Mouse (Mus musculus): ENCODE data around the gene Anxa1. TPM values are rescaled to one million over a fixed set of nuclear protein-coding genes. Genes with fewer than 3 reads are reported as not detected.

The Anxa1 gene
- polyA plus RNA-seq, 1 experiment from 2014 or later = 6.8 TPM

DNA sequence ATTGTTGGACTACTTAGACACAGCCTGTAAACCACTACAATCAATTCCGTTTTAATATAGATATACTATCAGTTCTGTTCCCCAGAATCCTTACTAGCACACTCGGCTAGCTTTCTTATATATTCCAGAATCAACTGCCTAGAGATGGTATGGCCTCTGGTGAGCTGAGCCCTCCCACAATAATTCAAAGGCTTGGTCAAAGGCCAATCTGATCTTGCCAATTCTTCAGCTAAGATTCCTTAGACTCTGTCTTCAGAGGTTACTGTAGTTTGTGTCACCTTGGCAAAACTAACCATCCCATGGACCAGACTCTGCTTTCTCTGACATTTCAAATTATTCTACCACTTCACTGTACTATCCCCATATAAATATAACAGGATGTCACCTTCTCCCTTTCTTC lies 25.4 kb downstream of the Anxa1 start:
- WGBS = 82% methylated on average over 2 of the region's 2 CpGs
- no peak overlapping the region for H3K27ac ChIP-seq (replicated peaks; ENCODE audit: low read depth, low read length)
- no peak for DNase-seq (ENCODE audit: low spot score)
- no peak overlapping the region for H3K9ac ChIP-seq (ENCODE audit: low read length)
- no peaks in the 10 kb centered on the region for H3K4me1 ChIP-seq (ENCODE audit: control insufficient read depth, insufficient read depth, low read length)
- no peak for ATAC-seq (ENCODE audit: insufficient number of reproducible peaks, low FRiP score, low TSS enrichment, low read depth)
- H3K27me3 ChIP-seq (ENCODE audit: control insufficient read depth, insufficient read depth, low read length) = no peaks in the 10 kb centered on the region
- H3K9me3 ChIP-seq (ENCODE audit: control insufficient read depth, low read length) = no peaks in the 10 kb centered on the region
- no peaks in the 10 kb centered on the region for H3K36me3 ChIP-seq (ENCODE audit: control insufficient read depth, insufficient read depth, low read length)
- no peak overlapping the region for H3K4me2 ChIP-seq (ENCODE audit: low read depth, severe bottlenecking)
- no peak overlapping the region for H3K4me3 ChIP-seq (ENCODE audit: low read depth, low read length)

DNA sequence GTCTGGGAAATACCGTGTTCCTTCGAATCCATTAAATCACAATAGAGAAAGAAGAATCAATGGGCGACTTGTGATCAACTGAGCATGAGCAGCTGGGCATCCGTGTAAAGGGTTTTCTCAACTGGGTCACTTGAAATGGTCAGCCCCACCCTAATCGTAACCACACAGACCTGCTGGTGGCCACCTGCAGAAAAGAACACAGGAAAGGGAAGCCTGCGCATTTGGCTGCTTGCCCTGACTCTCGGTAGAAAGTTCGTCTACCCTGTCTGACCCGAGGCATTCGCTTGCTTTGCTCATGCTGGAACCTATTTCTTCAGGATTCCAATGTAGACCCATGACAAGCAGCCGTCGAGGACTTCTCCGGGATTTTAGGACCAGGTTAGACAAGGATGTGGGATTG lies 25.8 kb downstream of the Anxa1 start:
- Histone ChIP-seq H3K36me3 (ENCODE audit: control insufficient read depth, insufficient read depth, low read length) (no peaks in the 10 kb centered on the region), H3K4me1 (ENCODE audit: control insufficient read depth, insufficient read depth, low read length) (no peaks in the 10 kb centered on the region), H3K27ac (replicated peaks; ENCODE audit: low read depth, low read length) (no peak overlapping the region), H3K27me3 (ENCODE audit: control insufficient read depth, insufficient read depth, low read length) (no peaks in the 10 kb centered on the region), H3K9ac (ENCODE audit: low read length) (no peak overlapping the region), H3K4me3 (ENCODE audit: low read depth, low read length) (no peak overlapping the region), H3K4me2 (ENCODE audit: low read depth, severe bottlenecking) (no peak overlapping the region), H3K9me3 (ENCODE audit: control insufficient read depth, low read length) (no peaks in the 10 kb centered on the region)
- WGBS = 89% methylated on average over 13 of the region's 13 CpGs
- ATAC-seq (ENCODE audit: insufficient number of reproducible peaks, low FRiP score, low TSS enrichment, low read depth) (no peak), DNase-seq (ENCODE audit: low spot score) (no peak)

DNA sequence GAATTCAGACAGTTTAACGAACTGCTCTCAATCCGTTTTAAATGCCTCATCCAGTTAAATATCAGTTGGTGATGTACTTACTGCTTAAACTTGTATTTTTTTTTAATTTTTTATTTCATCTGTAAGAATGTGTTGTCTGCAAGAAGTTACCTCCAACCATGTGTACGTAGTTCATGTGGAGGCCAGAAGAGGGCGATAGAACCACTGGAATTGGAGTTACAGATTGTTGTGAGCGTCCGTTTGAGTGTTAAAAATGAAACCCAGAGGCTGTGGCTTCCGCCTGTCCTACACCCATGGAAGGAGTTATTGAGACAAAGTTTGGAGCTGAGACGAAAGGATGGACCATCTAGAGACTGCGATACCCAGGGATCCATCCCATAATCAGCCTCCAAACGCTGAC lies 27.5 kb downstream of the Anxa1 start:
- H3K4me1 ChIP-seq (ENCODE audit: control insufficient read depth, insufficient read depth, low read length) = no peaks in the 10 kb centered on the region
- no peak overlapping the region for H3K27ac ChIP-seq (replicated peaks; ENCODE audit: low read depth, low read length)
- no peak for ATAC-seq (ENCODE audit: insufficient number of reproducible peaks, low FRiP score, low TSS enrichment, low read depth)
- 67% methylated on average over 10 of the region's 10 CpGs for WGBS
- H3K9me3 ChIP-seq (ENCODE audit: control insufficient read depth, low read length) = no peaks in the 10 kb centered on the region
- peak; percentile 42 for DNase-seq (ENCODE audit: low spot score)
- H3K9ac ChIP-seq (ENCODE audit: low read length) = no peak overlapping the region
- no peaks in the 10 kb centered on the region for H3K36me3 ChIP-seq (ENCODE audit: control insufficient read depth, insufficient read depth, low read length)
- H3K4me2 ChIP-seq (ENCODE audit: low read depth, severe bottlenecking) = no peak overlapping the region
- H3K4me3 ChIP-seq (ENCODE audit: low read depth, low read length) = no peak overlapping the region
- H3K27me3 ChIP-seq (ENCODE audit: control insufficient read depth, insufficient read depth, low read length) = no peaks in the 10 kb centered on the region

DNA sequence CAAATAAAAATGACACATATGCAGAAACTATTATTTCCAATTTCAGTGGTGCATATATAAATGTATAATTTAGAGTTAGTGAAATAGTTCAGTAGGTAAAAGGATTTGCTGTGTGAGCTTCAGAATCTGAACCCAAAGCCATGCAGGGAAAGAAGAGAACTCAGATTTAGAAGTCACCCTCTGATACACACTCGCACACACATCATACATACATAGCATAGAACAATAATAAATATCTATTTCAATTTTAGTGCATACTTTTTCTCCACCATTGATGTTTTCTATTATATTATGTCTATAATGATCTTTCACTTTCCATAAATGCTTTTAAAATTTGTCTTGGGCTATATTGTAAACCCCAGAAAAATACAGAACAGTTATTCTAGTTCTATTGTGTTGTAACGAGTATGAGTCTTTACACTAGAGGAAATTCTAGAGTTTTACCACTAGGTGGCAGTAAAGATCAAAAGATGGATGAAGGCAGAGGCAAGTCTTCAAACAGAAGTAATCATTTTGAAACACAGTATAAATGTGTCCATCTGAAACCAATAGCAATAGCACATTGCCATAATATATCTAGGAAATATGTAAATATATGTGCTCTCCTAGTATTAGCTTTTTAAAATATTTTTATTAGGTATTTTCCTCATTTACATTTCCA lies 28.7 kb downstream of the Anxa1 start:
- peak; percentile 60; the same call in 1 of the 2 replicates for ATAC-seq (ENCODE audit: insufficient number of reproducible peaks, low FRiP score, low TSS enrichment, low read depth)
- WGBS = 50% methylated on average over 2 of the region's 2 CpGs
- H3K4me3 ChIP-seq (ENCODE audit: low read depth, low read length) = no peak overlapping the region

DNA sequence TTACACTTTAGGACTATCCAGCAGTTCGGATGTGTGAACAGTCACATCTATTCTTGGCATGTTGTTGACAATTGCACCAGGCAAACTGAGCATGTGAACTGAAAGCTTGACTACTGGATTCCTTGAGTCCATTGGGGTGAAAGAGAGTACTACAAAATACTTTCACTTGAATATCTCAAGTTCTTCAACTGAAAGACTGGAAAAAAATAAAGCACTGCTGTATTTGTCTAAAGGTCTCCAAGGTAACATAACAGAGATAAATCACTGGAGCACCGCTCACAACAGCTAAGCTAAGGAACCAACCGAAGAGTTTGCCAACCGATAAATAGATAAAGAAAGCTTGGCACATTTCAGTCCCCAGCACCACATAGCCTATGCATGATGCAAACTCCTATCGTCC lies 32.1 kb downstream of the Anxa1 start:
- DNase-seq (ENCODE audit: low spot score) (no peak), ATAC-seq (ENCODE audit: insufficient number of reproducible peaks, low FRiP score, low TSS enrichment, low read depth) (no peak)
- Histone ChIP-seq H3K4me1 (ENCODE audit: control insufficient read depth, insufficient read depth, low read length) (no peaks in the 10 kb centered on the region), H3K4me3 (ENCODE audit: low read depth, low read length) (no peak overlapping the region), H3K36me3 (ENCODE audit: control insufficient read depth, insufficient read depth, low read length) (no peaks in the 10 kb centered on the region), H3K27ac (replicated peaks; ENCODE audit: low read depth, low read length) (no peak overlapping the region), H3K27me3 (ENCODE audit: control insufficient read depth, insufficient read depth, low read length) (no peaks in the 10 kb centered on the region), H3K9me3 (ENCODE audit: control insufficient read depth, low read length) (no peaks in the 10 kb centered on the region), H3K4me2 (ENCODE audit: low read depth, severe bottlenecking) (no peak overlapping the region), H3K9ac (ENCODE audit: low read length) (no peak overlapping the region)
- WGBS = 86% methylated on average over 5 of the region's 5 CpGs

More for the DNA sequence above, 28.7 kb downstream of the Anxa1 start:
- DNase-seq (ENCODE audit: low spot score) = no peak
- Histone ChIP-seq H3K27me3 (ENCODE audit: control insufficient read depth, insufficient read depth, low read length) (no peaks in the 10 kb centered on the region), H3K36me3 (ENCODE audit: control insufficient read depth, insufficient read depth, low read length) (no peaks in the 10 kb centered on the region), H3K9ac (ENCODE audit: low read length) (no peak overlapping the region), H3K27ac (replicated peaks; ENCODE audit: low read depth, low read length) (no peak overlapping the region), H3K9me3 (ENCODE audit: control insufficient read depth, low read length) (no peaks in the 10 kb centered on the region), H3K4me2 (ENCODE audit: low read depth, severe bottlenecking) (no peak overlapping the region), H3K4me1 (ENCODE audit: control insufficient read depth, insufficient read depth, low read length) (no peaks in the 10 kb centered on the region)

DNA sequence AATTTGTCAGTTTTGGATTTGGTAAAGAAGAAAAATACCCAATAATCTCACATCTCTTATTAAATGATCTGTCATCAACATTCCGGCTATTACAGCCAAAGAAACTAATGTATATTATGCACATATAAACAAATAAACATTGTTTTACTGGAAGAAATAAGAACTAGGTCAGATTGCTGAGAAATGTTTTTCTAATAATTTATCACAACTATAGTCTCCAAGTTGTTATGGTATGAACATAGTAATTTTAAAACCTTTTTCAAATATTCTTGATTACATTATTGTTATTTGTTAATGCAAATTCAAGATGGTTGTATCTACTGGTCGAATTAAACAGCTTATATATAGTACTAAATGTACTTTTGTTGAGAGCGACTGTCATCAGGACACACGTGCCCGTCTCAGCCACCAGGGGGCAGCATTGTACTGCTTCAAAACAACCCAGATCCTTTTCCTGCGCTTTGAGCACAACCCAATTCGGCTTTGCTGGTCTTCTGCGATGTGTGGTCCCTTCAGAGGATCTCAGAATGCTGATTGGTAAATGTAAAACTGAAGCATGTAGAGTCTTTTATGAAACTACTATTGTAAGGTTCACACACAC lies 45.3 kb downstream of the Anxa1 start:
- Histone ChIP-seq H3K9me3 (ENCODE audit: control insufficient read depth, low read length) (no peaks in the 10 kb centered on the region), H3K9ac (ENCODE audit: low read length) (no peak overlapping the region), H3K4me1 (ENCODE audit: control insufficient read depth, insufficient read depth, low read length) (no peaks in the 10 kb centered on the region), H3K36me3 (ENCODE audit: control insufficient read depth, insufficient read depth, low read length) (no peaks in the 10 kb centered on the region), H3K4me2 (ENCODE audit: low read depth, severe bottlenecking) (no peak overlapping the region), H3K4me3 (ENCODE audit: low read depth, low read length) (no peak overlapping the region), H3K27me3 (ENCODE audit: control insufficient read depth, insufficient read depth, low read length) (no peaks in the 10 kb centered on the region), H3K27ac (replicated peaks; ENCODE audit: low read depth, low read length) (no peak overlapping the region)
- ATAC-seq (ENCODE audit: insufficient number of reproducible peaks, low FRiP score, low TSS enrichment, low read depth) = no peak
- WGBS = 15% methylated on average over 8 of the region's 8 CpGs
- peak; percentile 85 for DNase-seq (ENCODE audit: low spot score)

DNA sequence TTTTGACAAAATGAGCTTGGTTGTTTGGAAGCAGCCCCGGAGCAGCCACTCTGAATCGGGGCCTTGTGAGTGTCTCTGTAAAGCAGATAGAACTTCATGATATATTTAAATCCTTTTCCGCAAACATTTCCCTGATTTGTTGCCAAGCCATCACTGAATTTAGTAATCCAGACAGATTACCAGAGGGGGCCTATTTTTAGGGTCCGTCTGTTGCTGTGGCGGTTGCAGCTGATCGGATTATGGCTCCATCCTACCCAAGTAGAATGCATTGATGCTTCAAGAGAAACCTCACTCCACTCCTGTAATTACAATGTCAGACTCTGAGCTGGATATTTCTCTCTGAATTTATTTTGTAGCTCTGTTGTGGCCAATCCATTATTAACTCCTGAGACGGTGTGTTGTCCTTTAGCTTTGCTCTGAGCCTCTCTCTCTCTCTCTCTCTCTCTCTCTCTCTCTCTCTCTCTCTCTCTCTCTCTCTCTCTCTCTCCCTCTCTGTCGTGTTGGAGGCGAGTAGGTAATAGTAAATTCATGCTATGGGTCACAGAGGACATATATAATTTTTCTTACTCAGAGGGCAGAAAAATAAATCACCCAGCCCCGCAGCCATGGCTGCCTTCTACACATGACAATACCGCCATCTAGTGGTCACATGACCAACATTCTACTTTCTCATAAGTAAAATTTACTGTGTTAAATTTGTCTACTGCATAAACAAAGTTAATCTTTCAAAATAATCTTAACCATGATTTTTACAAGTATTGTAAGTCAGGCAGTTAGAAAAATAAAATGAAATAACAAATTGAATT lies 46.0 kb downstream of the Anxa1 start:
- Histone ChIP-seq H3K27ac (replicated peaks; ENCODE audit: low read depth, low read length) (no peak overlapping the region), H3K4me1 (ENCODE audit: control insufficient read depth, insufficient read depth, low read length) (no peaks in the 10 kb centered on the region), H3K4me2 (ENCODE audit: low read depth, severe bottlenecking) (no peak overlapping the region), H3K9ac (ENCODE audit: low read length) (no peak overlapping the region), H3K27me3 (ENCODE audit: control insufficient read depth, insufficient read depth, low read length) (no peaks in the 10 kb centered on the region), H3K36me3 (ENCODE audit: control insufficient read depth, insufficient read depth, low read length) (no peaks in the 10 kb centered on the region), H3K9me3 (ENCODE audit: control insufficient read depth, low read length) (no peaks in the 10 kb centered on the region), H3K4me3 (ENCODE audit: low read depth, low read length) (no peak overlapping the region)
- WGBS = 57% methylated on average over 11 of the region's 11 CpGs
- peak; percentile 79; the same call in 1 of the 2 replicates for ATAC-seq (ENCODE audit: insufficient number of reproducible peaks, low FRiP score, low TSS enrichment, low read depth)
- DNase-seq (ENCODE audit: low spot score) = peak; percentile 63

DNA sequence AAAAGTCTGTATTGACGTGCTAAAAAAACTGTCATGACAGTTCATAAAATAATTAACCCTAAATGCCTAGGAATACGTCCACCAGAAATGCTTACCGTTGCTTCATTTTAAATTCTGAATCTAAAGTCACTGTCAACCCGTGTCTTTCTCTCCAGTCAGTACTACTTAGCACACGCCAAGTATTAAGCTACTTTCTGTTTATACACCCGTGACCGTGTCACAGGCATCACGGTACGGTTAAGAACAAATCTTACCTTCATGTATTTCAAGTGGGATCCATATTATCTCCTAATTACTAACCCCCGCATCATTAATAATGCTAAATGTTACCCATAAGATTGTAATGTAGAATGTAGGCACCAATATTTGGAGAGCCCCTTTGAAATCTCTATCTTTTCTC lies 46.7 kb downstream of the Anxa1 start:
- Histone ChIP-seq H3K9ac (ENCODE audit: low read length) (no peak overlapping the region), H3K36me3 (ENCODE audit: control insufficient read depth, insufficient read depth, low read length) (no peaks in the 10 kb centered on the region), H3K9me3 (ENCODE audit: control insufficient read depth, low read length) (no peaks in the 10 kb centered on the region), H3K4me1 (ENCODE audit: control insufficient read depth, insufficient read depth, low read length) (no peaks in the 10 kb centered on the region), H3K4me3 (ENCODE audit: low read depth, low read length) (no peak overlapping the region), H3K27ac (replicated peaks; ENCODE audit: low read depth, low read length) (no peak overlapping the region), H3K4me2 (ENCODE audit: low read depth, severe bottlenecking) (no peak overlapping the region), H3K27me3 (ENCODE audit: control insufficient read depth, insufficient read depth, low read length) (no peaks in the 10 kb centered on the region)
- no peak for ATAC-seq (ENCODE audit: insufficient number of reproducible peaks, low FRiP score, low TSS enrichment, low read depth)
- DNase-seq (ENCODE audit: low spot score) = no peak
- WGBS = 86% methylated on average over 10 of the region's 10 CpGs
